Mouse (Mus musculus): ENCODE results near the gene Mug2. TPM values are rescaled to one million over a fixed set of nuclear protein-coding genes. Genes with fewer than 3 reads are reported as not detected.

The Mug2 gene
- not detected for polyA plus RNA-seq (2017; shearing (Covaris generic))

DNA sequence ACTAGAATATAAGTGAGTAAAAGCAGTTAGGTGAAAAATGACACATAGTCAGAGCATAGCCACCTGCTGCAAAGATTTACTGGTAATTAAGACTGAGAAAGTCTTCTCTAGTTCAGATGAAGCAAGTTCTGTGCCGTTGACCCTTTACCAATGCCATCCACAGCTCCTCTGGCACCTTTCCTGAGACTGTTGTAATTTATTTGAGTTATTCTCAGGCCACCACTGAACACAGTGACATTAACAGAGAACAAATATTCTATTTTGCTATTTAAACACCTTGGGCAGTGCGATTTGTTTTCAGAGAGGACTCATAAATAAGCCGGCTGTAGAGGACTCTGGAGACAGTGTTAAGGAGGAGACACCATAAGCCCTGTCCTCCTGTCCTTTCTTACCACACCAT, at the start of gene Mug2:
Mug2 (plus strand) TSS at position 301 of the 400 bp plus-strand sequence.

Other genes starting within 250 kb of the Mug2 start
- not detected for gene Mug1, start 168.2 kb upstream of the Mug2 start, polyA plus RNA-seq (2017; shearing (Covaris generic))

Data from effector memory CD4-positive, alpha-beta T cell, adult 7 months (primary cell).